Mouse (Mus musculus): Measurements from ENCODE around the gene Rexo5.

DNA sequence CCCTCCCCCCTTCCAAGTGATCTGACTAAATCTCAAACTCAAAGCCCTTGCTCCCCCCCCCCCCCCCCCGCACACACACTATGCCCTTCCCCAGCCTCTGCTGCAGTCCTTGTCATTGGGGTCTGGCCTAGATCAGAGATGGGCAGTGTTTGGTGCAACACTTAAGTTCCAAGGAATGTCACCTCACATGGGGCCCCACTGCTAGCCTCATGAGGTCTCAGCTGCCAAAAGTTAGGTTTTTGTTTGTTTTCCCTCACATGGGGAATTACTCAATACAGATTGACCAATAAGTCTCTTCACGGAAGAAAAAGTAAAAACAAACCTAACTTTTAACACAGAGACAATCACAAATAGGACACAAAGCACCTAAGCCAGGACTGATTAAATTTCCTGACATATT lies 45.0 kb upstream of the Rexo5 start:
- TF ChIP-seq CTCF (conservative IDR thresholded peaks at IDR 0.05; ENCODE audit: insufficient read depth, insufficient read length, low read depth, low read length) (no peak), POLR2A (IDR thresholded peaks at IDR 0.05; ENCODE audit: low read depth, low read length) (no peak)

All from kidney, adult 2 months (tissue).